In the genomic region with DNA sequence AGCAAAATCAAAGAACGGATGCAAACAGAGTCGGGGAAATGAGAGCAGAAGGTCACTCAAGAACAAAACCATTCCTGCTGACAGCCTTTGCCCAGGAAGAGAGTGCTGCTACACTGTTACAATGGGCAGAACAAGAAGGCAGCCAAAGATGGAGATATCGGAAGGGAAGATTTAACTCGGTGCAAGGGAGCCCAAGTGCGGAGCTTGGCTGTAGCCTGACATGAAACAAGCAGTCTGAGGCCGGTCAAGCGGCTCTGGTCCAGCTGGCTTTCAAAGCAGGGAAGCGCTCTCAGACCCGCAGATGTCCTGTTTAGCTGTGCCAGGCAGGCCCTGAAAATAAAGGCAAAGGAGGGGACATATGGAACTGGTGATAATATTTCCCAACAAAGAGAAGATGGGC, we compare ENCODE assay signal across 11 mouse cellular contexts. TPM values are rescaled to one million over a fixed set of nuclear protein-coding genes. Genes with fewer than 3 reads are reported as not detected.
A peak's percentile ranks its signal among the peaks of the same experiment; 100 is the strongest.
DNase-seq lines count a peak whose midpoint lies in the region; ATAC-seq lines count a peak whose summit lies in the region.
"Had no signal": no experiment of that assay in that cellular context is flagged by ENCODE, and none has a peak within 500 bp of the region (broad histone marks: within the 10 kb centered on the region; RNA-seq: fewer than 3 reads in every experiment).

No protein-coding gene starts in this region.

- no peaks in the 10 kb centered on the region for H3K27me3 ChIP-seq in kidney, embryonic 14.5 days (ENCODE audit: control insufficient read depth, insufficient read depth, low read length)
- H3K27me3 ChIP-seq in midbrain, embryonic 13.5 days = no peaks in the 10 kb centered on the region

- no peak for DNase-seq in kidney, adult 9 months
- DNase-seq in cerebellum, adult 11 months = peak; percentile 81
- peak; percentile 88 to 91 for DNase-seq in cerebellum, postnatal 14 days
- DNase-seq in liver = no peak
- no peak for DNase-seq in c-Kit-positive CD71-positive TER-119-positive erythroid progenitor cells, embryonic 14.5 days (ENCODE audit: low spot score)
- no peak for DNase-seq in ovary, postnatal 36 days (ENCODE audit: low spot score)
- DNase-seq: gastrocnemius, postnatal 10 days had no signal

- ATAC-seq in kidney, embryonic 14.5 days (ENCODE audit: low FRiP score, low TSS enrichment) = peak; percentile 55; the same call in 1 of the 2 replicates
- ATAC-seq in midbrain, embryonic 13.5 days = peak; percentile 64
- ATAC-seq: intestine, postnatal 0 days had no signal

- H3K4me3 ChIP-seq in kidney, embryonic 14.5 days (ENCODE audit: low read length) = no peak overlapping the region
- no peak overlapping the region for H3K4me3 ChIP-seq in midbrain, embryonic 13.5 days (replicated peaks)

- 48% methylated on average over 9 of the region's 9 CpGs for WGBS in kidney, embryonic 14.5 days
- WGBS in midbrain, embryonic 13.5 days = 40% methylated on average over 9 of the region's 9 CpGs

- no peak overlapping the region for H3K27ac ChIP-seq in kidney, embryonic 14.5 days (ENCODE audit: low read depth, low read length)
- H3K27ac ChIP-seq in midbrain, embryonic 13.5 days = peak overlapping the region; percentile 52

- H3K9ac ChIP-seq in kidney, embryonic 14.5 days (ENCODE audit: low read depth, low read length) = no peak overlapping the region
- 0 out of 2 replicates have a peak overlapping the region, but pooled peaks have one; percentile 37 for H3K9ac ChIP-seq in midbrain, embryonic 13.5 days (replicated peaks)

- no peak overlapping the region for H3K4me2 ChIP-seq in kidney, embryonic 14.5 days (replicated peaks; ENCODE audit: low read depth, low read length)
- 0 out of 2 replicates have a peak overlapping the region, but pooled peaks have one; percentile 8 for H3K4me2 ChIP-seq in midbrain, embryonic 13.5 days (replicated peaks)

- no peaks in the 10 kb centered on the region for H3K36me3 ChIP-seq in kidney, embryonic 14.5 days (ENCODE audit: control insufficient read depth, insufficient read depth, low read length)
- no peaks in the 10 kb centered on the region for H3K36me3 ChIP-seq in midbrain, embryonic 13.5 days

- H3K9me3 ChIP-seq in kidney, embryonic 14.5 days (ENCODE audit: control insufficient read depth, low read length) = 0 out of 2 replicates have a peak, but pooled peaks cover 2% of the 10 kb centered on the region
- H3K9me3 ChIP-seq in midbrain, embryonic 13.5 days = no peaks in the 10 kb centered on the region

- peaks cover 5% of the 10 kb centered on the region; the same call in 1 of the 2 replicates for H3K4me1 ChIP-seq in kidney, embryonic 14.5 days (ENCODE audit: control insufficient read depth, insufficient read depth, low read length)
- H3K4me1 ChIP-seq in midbrain, embryonic 13.5 days (replicated peaks) = 0 out of 2 replicates have a peak, but pooled peaks cover 6% of the 10 kb centered on the region

RNA-seq across cellular contexts. Expression of gene Dapl1, which starts 26.0 kb away (rescaled TPM):
- polyA plus RNA-seq in kidney, embryonic 14.5 days (2014; fragmentation: Nextera tagmentation; extraction: Ambion mirVana) = 4.9 and 7.6 TPM in 2 replicates
- 0.50 and 1.5 TPM in 2 replicates for polyA plus RNA-seq in midbrain, embryonic 13.5 days (2015; fragmentation: Nextera tagmentation; extraction: Ambion mirVana)
- polyA plus RNA-seq: liver, adult 2 months had no signal

Comparison
In these comparisons a context has a peak if more than half of its experiments do, and no peak if none do; other contexts are left out.
1. DNase-seq: peak in cerebellum, adult 11 months (single experiment) and cerebellum, postnatal 14 days (2 of 2); none in kidney, adult 9 months (single experiment), liver (single experiment), c-Kit-positive CD71-positive TER-119-positive erythroid progenitor cells, embryonic 14.5 days (single experiment) and ovary, postnatal 36 days (single experiment).